Mouse (Mus musculus) layer of hippocampus, postnatal 36 days (tissue): ENCODE measurements around the gene Gm17174. TPM values are rescaled to one million over a fixed set of nuclear protein-coding genes. Genes with fewer than 3 reads are reported as not detected.
"Not testable (repeated sequence)": the region's sequence is repeated elsewhere in the genome, so short reads cannot be mapped to it uniquely, and the experiment has no call there.

Source experiments
- DNase-seq, 2 experiments: peaks; one replicate each; pipeline ENCODE4 v3.0.0; 2022
- total RNA-seq, 2 experiments: library from RNA; stranded (reverse); gene quantifications; 2 replicates each; pipeline ENCODE4 v1.2.3; 2021

Gm17174 gene
- not detected for total RNA-seq

DNA sequence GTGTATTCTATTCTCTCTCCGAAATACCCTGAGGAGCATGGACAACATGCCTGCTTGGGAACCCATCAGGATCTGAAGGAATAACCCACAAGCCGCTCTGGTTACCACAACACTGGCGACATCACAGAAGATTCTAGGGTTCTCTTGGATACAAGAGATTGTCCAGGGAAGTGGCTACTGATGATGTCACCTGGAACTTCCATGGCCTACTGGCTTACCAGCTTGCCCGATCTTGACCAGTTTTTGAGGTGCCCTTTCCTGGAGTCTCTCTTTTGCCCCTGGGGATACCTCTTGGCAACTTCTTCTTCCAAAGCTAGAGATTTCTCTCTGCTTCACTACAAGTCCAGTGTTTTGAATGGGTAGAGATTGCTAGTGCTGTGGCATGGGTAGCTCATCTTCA lies at the start of gene Gm17174:
Gene Gm17174, minus strand, starts transcription at position 101 of the 400 bp plus-strand sequence.
- DNase-seq: not testable (repeated sequence)

DNA sequence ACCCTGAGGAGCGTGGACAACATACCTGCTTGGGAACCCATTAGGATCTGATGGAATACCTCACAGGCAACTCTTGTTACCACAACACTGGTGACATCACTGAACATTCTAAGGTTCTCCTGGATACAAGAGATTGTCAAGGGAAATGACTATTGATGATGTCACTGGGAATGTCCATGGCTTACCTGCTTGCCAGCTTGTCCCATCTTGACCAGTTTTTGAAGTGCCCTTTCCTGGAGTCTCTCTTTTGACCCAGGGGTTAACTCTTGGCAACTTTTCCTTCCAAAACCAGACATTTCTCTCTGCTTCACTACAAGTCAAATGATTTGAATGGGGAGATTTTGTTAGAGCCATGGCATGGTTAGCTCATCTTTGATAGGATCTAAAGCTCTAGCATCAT lies 43.6 kb upstream of the Gm17174 start, which contains the start of gene Gm4181:
Gene Gm4181, minus strand, starts transcription at position 101 of the 400 bp plus-strand sequence.
- not testable (repeated sequence) for DNase-seq

DNA sequence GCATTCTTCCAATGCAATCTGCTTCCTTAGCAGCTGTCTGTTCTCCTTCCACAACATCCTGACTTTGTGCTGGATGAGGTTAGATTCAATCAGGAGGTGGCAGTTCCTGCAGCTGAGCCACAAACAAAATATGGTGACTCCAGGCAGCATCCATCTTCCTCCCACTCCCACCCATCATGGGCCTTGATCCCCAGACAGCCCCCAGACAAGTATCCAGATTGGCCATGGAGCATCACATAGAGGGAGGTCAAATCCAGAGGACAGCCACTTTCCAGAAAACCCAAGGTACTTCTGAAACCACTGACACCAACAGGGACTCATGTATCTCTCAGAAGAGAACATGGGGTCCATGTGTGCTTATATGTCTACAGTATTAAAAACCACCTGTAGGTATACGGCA lies 40.5 kb upstream of the Gm17174 start:
- DNase-seq: peak; percentile 3 to 12

DNA sequence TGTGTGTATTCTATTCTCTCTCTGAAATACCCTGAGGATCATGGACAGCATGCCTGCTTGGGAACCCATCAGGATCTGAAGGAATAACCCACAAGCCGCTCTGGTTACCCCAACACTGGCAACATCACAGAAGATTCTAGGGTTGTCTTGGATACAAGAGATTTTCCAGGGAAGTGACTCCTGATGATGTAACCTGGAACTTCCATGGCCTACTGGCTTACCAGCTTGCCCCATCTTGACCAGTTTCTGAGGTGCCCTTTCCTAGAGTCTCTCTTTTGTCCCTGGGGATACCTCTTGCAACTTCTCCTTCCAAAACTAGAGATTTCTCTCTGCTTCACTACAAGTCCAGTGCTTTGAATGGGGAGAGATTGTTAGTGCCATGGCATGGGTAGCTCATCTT lies 19.3 kb upstream of the Gm17174 start, which contains the start of gene Gm17078:
Gene Gm17078, minus strand, starts transcription at position 101 of the 400 bp plus-strand sequence.
- no peak for DNase-seq

DNA sequence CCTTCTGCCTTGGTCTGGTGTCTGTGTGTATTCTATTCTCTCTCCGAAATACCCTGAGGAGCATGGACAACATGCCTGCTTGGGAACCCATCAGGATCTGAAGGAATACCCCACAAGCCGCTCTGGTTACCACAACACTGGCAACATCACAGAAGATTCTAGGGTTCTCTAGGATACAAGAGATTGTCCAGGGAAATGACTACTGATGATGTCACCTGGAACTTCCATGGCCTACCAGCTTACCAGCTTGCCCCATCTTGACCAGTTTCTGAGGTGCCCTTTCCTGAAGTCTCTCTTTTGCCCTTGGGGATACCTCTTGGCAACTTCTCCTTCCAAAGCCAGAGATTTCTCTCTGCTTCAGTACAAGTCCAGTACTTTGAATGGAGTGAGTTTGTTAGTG lies 18.0 kb downstream of the Gm17174 start, which contains the start of gene Gm17175:
Gene Gm17175, minus strand, starts transcription at position 101 of the 400 bp plus-strand sequence.
- DNase-seq: not testable (repeated sequence)

DNA sequence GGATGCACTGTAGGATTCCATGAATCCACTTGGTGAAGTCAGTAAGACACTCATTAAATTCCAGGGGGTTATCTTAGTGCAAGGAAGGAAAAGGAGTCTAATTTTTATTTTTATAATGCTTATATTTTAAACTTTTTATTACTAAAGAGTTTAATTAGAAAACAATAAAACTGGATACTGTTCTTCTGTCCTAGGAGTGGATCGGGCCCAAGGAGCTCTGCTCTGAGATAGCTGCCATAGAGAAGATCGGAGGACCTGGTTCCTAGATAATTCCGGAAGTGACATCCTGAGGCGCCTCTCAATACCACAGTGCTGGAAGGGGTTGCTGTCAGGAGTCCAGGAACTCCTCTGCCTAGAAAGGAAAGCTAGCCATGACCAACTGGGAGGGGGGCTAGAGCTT lies 39.4 kb downstream of the Gm17174 start, which contains the start of gene Gm5622:
Gene Gm5622, plus strand, starts transcription at position 301 of the 400 bp plus-strand sequence.
- no peak for DNase-seq

Other genes with a start within 250 kb of the Gm17174 start
- not detected for gene Gm7247, start 230.4 kb downstream of the Gm17174 start, total RNA-seq
- not detected for gene Vmn2r88, start 181.3 kb downstream of the Gm17174 start, total RNA-seq
- gene Vmn2r89, start 140.3 kb downstream of the Gm17174 start, total RNA-seq: not detected
- not detected for gene Gm5622, start 39.3 kb downstream of the Gm17174 start, total RNA-seq
- gene Gm17175, start 18.1 kb downstream of the Gm17174 start, total RNA-seq: not detected
- not detected for gene Gm17078, start 19.2 kb upstream of the Gm17174 start, total RNA-seq
- not detected for gene Gm4181, start 43.5 kb upstream of the Gm17174 start, total RNA-seq
- not detected for gene Gm17079, start 103.3 kb upstream of the Gm17174 start, total RNA-seq
- gene Gm5800, start 125.0 kb upstream of the Gm17174 start, total RNA-seq: not detected
- gene Ang4, start 181.5 kb upstream of the Gm17174 start, total RNA-seq: not detected
- gene AY358078, start 207.9 kb upstream of the Gm17174 start, total RNA-seq: not detected